Mouse (Mus musculus) midbrain, embryonic 11.5 days (tissue): ENCODE data around the gene Fhdc1. TPM values are rescaled to one million over a fixed set of nuclear protein-coding genes. Genes with fewer than 3 reads are reported as not detected.

Experiments
- ATAC-seq: fragments of 200-750 bp; cut with Nextera tagmentation; 2 replicates; pipeline ENCODE4 v1.8.0; 2017; ENCODE audit warnings: moderate TSS enrichment, moderate library complexity; ENCODE audit not compliant: low FRiP score
- DNase-seq: peaks from one replicate; pipeline ENCODE4 v3.0.0; 2015; ENCODE audit warnings: low spot score; ENCODE audit errors: missing footprints
- H3K27ac ChIP-seq: fragments of 300-500 bp; sonication (generic); 2 replicates; pipeline ENCODE4 v1.5.1; 2014; ENCODE audit warnings: low read depth, low read length
- H3K27me3 ChIP-seq: fragments of 300-500 bp; sonication (generic); 2 replicates; pipeline ENCODE4 v1.6.1; 2014; ENCODE audit warnings: mild to moderate bottlenecking, low read length, moderate library complexity, mixed read lengths; ENCODE audit not compliant: control insufficient read depth, insufficient read depth
- H3K36me3 ChIP-seq: fragments of 300-500 bp; sonication (generic); 2 replicates; pipeline ENCODE4 v1.6.1; 2014; ENCODE audit warnings: mild to moderate bottlenecking, low read length, moderate library complexity, mixed read lengths; ENCODE audit not compliant: control insufficient read depth, insufficient read depth
- H3K4me1 ChIP-seq: fragments of 300-500 bp; sonication (generic); 2 replicates; pipeline ENCODE4 v1.6.1; 2014; ENCODE audit warnings: low read length; ENCODE audit not compliant: control insufficient read depth, insufficient read depth
- H3K4me2 ChIP-seq: fragments of 300-500 bp; sonication (generic); 2 replicates; pipeline ENCODE4 v1.6.1; 2014; ENCODE audit warnings: mild to moderate bottlenecking, moderate library complexity
- H3K4me3 ChIP-seq: fragments of 300-500 bp; sonication (generic); 2 replicates; pipeline ENCODE4 v1.5.1; 2014; ENCODE audit warnings: low read depth, low read length
- H3K9ac ChIP-seq: fragments of 300-500 bp; sonication (generic); 2 replicates; pipeline ENCODE4 v1.6.1; 2014; ENCODE audit warnings: low read length
- H3K9me3 ChIP-seq: fragments of 300-500 bp; sonication (generic); 2 replicates; pipeline ENCODE4 v1.6.1; 2016; ENCODE audit warnings: low read length; ENCODE audit not compliant: control insufficient read depth
- WGBS: fragments of 180-500 bp; shearing (Covaris S2); extraction: QIAGEN DNeasy Blood & Tissue Kit; methylation state at CpG from one replicate; pipeline ENCODE4 v1.1.7; 2014; 5-methylcytosine and 5-hydroxymethylcytosine counted together
- polyA plus RNA-seq: library from polyadenylated mRNA; unstranded; fragments of >200 nt; fragmentation: Nextera tagmentation; extraction: Ambion mirVana; gene quantifications from 2 replicates; pipeline ENCODE4 v1.2.1, GENCODE M21; 2014

Fhdc1 gene
- polyA plus RNA-seq, 1 experiment from 2014 or later: 1.0 TPM

GRCm38 (mm10) chr3:84467419-84468110 lies 12.7 kb downstream of the Fhdc1 start:
- no peak overlapping the region for H3K4me2 ChIP-seq
- H3K9ac ChIP-seq: no peak overlapping the region
- 55% methylated on average over 10 of the region's 10 CpGs for WGBS
- no peak for ATAC-seq
- H3K4me3 ChIP-seq: no peak overlapping the region
- H3K9me3 ChIP-seq: no peaks in the 10 kb centered on the region
- DNase-seq: no peak
- H3K27me3 ChIP-seq: no peaks in the 10 kb centered on the region
- H3K36me3 ChIP-seq: no peaks in the 10 kb centered on the region
- peaks cover 7% of the 10 kb centered on the region; the same call in 1 of the 2 replicates for H3K4me1 ChIP-seq
- H3K27ac ChIP-seq: no peak overlapping the region

- Histone ChIP-seq H3K27ac (no peak overlapping the region), H3K9me3 (no peaks in the 10 kb centered on the region)
- ATAC-seq: no peak
Measured at GRCm38 (mm10) chr3:84465822-84466500, 14.3 kb downstream of the Fhdc1 start.

DNA sequence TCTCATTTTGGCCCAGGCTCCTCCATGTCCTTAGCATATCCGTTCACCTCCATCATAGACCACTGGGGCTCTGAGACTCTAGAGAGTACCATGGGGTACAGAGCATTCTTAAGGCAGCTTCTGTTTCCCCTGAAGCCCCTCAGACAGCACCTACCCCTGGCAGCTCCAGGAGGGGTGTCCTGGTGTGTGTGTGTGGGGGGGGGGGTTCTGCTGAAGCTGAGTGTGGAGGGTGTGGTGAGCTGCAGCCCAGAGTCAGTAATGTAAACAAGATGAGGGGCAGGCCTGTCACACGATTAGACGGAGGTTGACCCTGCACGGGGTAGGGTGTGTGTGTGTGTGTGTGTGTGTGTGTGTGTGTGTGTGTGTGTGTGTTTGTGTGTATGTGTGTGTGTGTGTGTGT lies 18.5 kb downstream of the Fhdc1 start:
- Histone ChIP-seq H3K4me2 (no peak overlapping the region), H3K36me3 (no peaks in the 10 kb centered on the region), H3K9me3 (no peaks in the 10 kb centered on the region), H3K4me1 (peaks cover 6% of the 10 kb centered on the region; the same call in 1 of the 2 replicates), H3K27me3 (no peaks in the 10 kb centered on the region), H3K9ac (no peak overlapping the region), H3K27ac (no peak overlapping the region), H3K4me3 (no peak overlapping the region)
- ATAC-seq (peak; percentile 22; the same call in 1 of the 2 replicates), DNase-seq (no peak)
- 41% methylated on average over 4 of the region's 4 CpGs for WGBS

More at GRCm38 (mm10) chr3:84465822-84466500, 14.3 kb downstream of the Fhdc1 start:
- Histone ChIP-seq H3K27me3 (no peaks in the 10 kb centered on the region), H3K4me3 (no peak overlapping the region), H3K4me2 (no peak overlapping the region), H3K4me1 (peaks cover 7% of the 10 kb centered on the region; the same call in 1 of the 2 replicates), H3K9ac (no peak overlapping the region), H3K36me3 (no peaks in the 10 kb centered on the region)
- WGBS: 82% methylated on average over 6 of the region's 6 CpGs
- DNase-seq: no peak

DNA sequence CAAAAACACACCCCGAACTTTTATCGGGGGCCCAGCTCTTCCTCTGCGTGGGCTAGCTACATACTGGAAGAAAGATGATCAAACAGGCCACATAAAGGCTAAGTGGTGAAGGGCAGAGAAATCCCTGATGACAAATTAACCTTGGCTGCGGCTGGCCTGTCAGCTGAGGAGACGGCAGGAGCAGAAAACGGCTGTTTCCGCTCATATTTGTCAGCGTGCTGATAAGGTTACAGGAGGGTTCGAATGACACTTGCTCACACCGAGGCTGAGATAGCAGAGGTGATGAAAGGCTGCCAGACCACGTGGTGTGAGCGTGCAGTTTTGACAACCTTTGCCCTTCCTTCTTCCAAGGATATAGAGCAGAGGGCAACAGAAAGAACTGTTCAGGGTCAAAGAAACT lies 19.3 kb downstream of the Fhdc1 start:
- no peak overlapping the region for H3K27ac ChIP-seq
- H3K36me3 ChIP-seq: no peaks in the 10 kb centered on the region
- peaks cover 6% of the 10 kb centered on the region; the same call in 1 of the 2 replicates for H3K4me1 ChIP-seq
- H3K9ac ChIP-seq: no peak overlapping the region
- ATAC-seq: 0 out of 2 replicates have a peak, but pooled peaks have one; percentile 14
- no peaks in the 10 kb centered on the region for H3K9me3 ChIP-seq
- no peak overlapping the region for H3K4me2 ChIP-seq
- no peak overlapping the region for H3K4me3 ChIP-seq
- WGBS: 52% methylated on average over 12 of the region's 12 CpGs
- no peaks in the 10 kb centered on the region for H3K27me3 ChIP-seq
- DNase-seq: no peak

- H3K36me3 ChIP-seq: no peaks in the 10 kb centered on the region
- no peaks in the 10 kb centered on the region for H3K27me3 ChIP-seq
- H3K27ac ChIP-seq: no peak overlapping the region
- DNase-seq (no peak), ATAC-seq (no peak)
- H3K4me2 ChIP-seq: no peak overlapping the region
- no peak overlapping the region for H3K4me3 ChIP-seq
- H3K9me3 ChIP-seq: no peaks in the 10 kb centered on the region
- peaks cover 6% of the 10 kb centered on the region; the same call in 1 of the 2 replicates for H3K4me1 ChIP-seq
- H3K9ac ChIP-seq: no peak overlapping the region; the same call in 1 of the 2 replicates
- 36% methylated on average over 3 of the region's 3 CpGs for WGBS
Measured at GRCm38 (mm10) chr3:84460499-84460898, 19.7 kb downstream of the Fhdc1 start.

- H3K9me3 ChIP-seq: no peaks in the 10 kb centered on the region
- H3K9ac ChIP-seq: no peak overlapping the region
- WGBS: 78% methylated on average over 12 of the region's 12 CpGs
- no peaks in the 10 kb centered on the region for H3K36me3 ChIP-seq
- H3K27me3 ChIP-seq: no peaks in the 10 kb centered on the region
- peaks cover 6% of the 10 kb centered on the region; the same call in 1 of the 2 replicates for H3K4me1 ChIP-seq
- H3K27ac ChIP-seq: no peak overlapping the region
- no peak overlapping the region for H3K4me3 ChIP-seq
- no peak for ATAC-seq
- no peak for DNase-seq
- H3K4me2 ChIP-seq: no peak overlapping the region
Measured at GRCm38 (mm10) chr3:84455733-84456417, 24.4 kb downstream of the Fhdc1 start.

DNA sequence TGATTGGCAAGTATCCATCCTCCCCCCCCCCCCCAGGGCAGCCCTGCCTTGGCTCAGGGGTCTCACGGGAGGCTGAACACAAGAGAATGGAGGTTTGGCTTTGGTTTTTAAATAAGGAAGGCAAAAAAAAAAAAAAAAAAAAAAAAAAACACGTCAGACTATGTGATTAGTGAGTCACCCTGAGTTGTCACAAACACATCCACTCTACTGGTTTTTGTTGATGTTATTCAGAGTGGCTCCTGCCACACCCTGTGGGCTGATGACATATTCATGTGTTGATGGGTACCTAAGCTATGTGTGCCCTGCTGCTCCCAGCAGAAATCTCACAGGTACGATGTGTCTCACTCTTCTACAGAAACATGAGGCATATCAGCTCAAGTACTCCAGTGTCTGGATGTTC lies 29.6 kb downstream of the Fhdc1 start:
- Histone ChIP-seq H3K4me2 (no peak overlapping the region), H3K9ac (no peak overlapping the region), H3K9me3 (no peaks in the 10 kb centered on the region), H3K36me3 (no peaks in the 10 kb centered on the region), H3K27me3 (no peaks in the 10 kb centered on the region), H3K4me3 (no peak overlapping the region), H3K27ac (no peak overlapping the region), H3K4me1 (peaks cover 3% of the 10 kb centered on the region; the same call in 1 of the 2 replicates)
- DNase-seq (no peak), ATAC-seq (no peak)
- 56% methylated on average over 3 of the region's 3 CpGs for WGBS

DNA sequence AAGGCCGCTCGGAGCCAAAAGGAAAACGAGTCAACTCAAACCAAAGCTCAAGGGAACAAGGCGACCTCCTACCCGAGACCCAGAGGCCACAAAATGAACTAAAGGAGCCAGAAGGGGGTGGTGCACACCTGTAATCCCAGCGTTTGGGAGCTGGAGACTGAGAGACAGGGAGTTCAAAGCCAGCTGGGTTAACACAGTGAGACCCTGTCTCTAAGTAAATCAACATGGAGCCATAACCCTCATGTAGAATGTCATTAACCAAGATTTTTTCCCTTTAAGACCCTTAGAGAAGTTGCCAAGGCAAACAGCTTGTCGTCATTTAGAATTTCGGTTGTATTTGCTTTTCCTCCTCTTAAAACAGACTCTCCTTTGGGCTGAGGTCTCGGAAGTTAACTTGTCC lies 31.2 kb downstream of the Fhdc1 start:
- 84% methylated on average over 9 of the region's 9 CpGs for WGBS
- Histone ChIP-seq H3K4me1 (peaks cover 3% of the 10 kb centered on the region; the same call in 1 of the 2 replicates), H3K9me3 (no peaks in the 10 kb centered on the region), H3K36me3 (no peaks in the 10 kb centered on the region), H3K4me3 (no peak overlapping the region), H3K27ac (no peak overlapping the region), H3K27me3 (no peaks in the 10 kb centered on the region), H3K9ac (no peak overlapping the region), H3K4me2 (no peak overlapping the region)
- DNase-seq (no peak), ATAC-seq (no peak)

- no peak overlapping the region for H3K9ac ChIP-seq
- no peak for ATAC-seq
- H3K4me2 ChIP-seq: no peak overlapping the region
- H3K9me3 ChIP-seq: no peaks in the 10 kb centered on the region
- WGBS: 68% methylated on average over 5 of the region's 5 CpGs
- H3K27ac ChIP-seq: no peak overlapping the region
- H3K36me3 ChIP-seq: no peaks in the 10 kb centered on the region
- no peaks in the 10 kb centered on the region for H3K27me3 ChIP-seq
- no peak for DNase-seq
- no peak overlapping the region for H3K4me3 ChIP-seq
- H3K4me1 ChIP-seq: peaks cover 3% of the 10 kb centered on the region; the same call in 1 of the 2 replicates
Measured at GRCm38 (mm10) chr3:84447803-84448202, 32.4 kb downstream of the Fhdc1 start.
